Mouse (Mus musculus): Measurements from ENCODE around the gene G3bp1. TPM values are rescaled to one million over a fixed set of nuclear protein-coding genes. Genes with fewer than 3 reads are reported as not detected.

Gene G3bp1
- polyA plus RNA-seq, 2 experiments: 27.7 to 58.4 TPM

GRCm38 (mm10) chr11:55533378-55533777, 63.9 kb downstream of the G3bp1 start:
- Histone ChIP-seq H3K36me3 (replicated peaks; ENCODE audit: control insufficient read depth, insufficient read depth, low read depth) (no peaks in the 10 kb centered on the region), H3K4me3 (ENCODE audit: insufficient read depth in 1 of 2, low read depth in 2 of 2, low read length in 2 of 2) (no peak overlapping the region), H3K27me3 (ENCODE audit: control insufficient read depth, insufficient read depth, low read length) (no peaks in the 10 kb centered on the region), H3K4me2 (ENCODE audit: low read depth) (no peak overlapping the region), H3K27ac (no peak overlapping the region), H3K9ac (replicated peaks) (no peak overlapping the region), H3K4me1 (replicated peaks; ENCODE audit: control insufficient read depth in 2 of 2, insufficient read depth in 2 of 2, low read length in 1 of 2) (no peaks in the 10 kb centered on the region), H3K9me3 (ENCODE audit: control insufficient read depth, low read length) (no peaks in the 10 kb centered on the region)
- ATAC-seq (ENCODE audit: insufficient read depth): no peak
- DNase-seq (ENCODE audit: low read depth in 3 of 3, low spot score in 3 of 3): no peak
- TF ChIP-seq EP300 (IDR thresholded peaks at IDR 0.05; ENCODE audit: low read depth): no peak
- WGBS (ENCODE audit: insufficient replicate concordance): 49% methylated on average over 5 of the region's 5 CpGs

- H3K4me3 ChIP-seq (ENCODE audit: insufficient read depth in 1 of 2, low read depth in 2 of 2, low read length in 2 of 2): no peak overlapping the region
- H3K4me1 ChIP-seq (replicated peaks; ENCODE audit: control insufficient read depth in 2 of 2, insufficient read depth in 2 of 2, low read length in 1 of 2): no peaks in the 10 kb centered on the region
- H3K9me3 ChIP-seq (ENCODE audit: control insufficient read depth, low read length): no peaks in the 10 kb centered on the region
- ATAC-seq (ENCODE audit: insufficient read depth): no peak
- no peak for DNase-seq (ENCODE audit: low read depth in 3 of 3, low spot score in 3 of 3)
- 39% methylated on average over 2 of the region's 2 CpGs for WGBS (ENCODE audit: insufficient replicate concordance)
- TF ChIP-seq EP300 (IDR thresholded peaks at IDR 0.05; ENCODE audit: low read depth) (no peak), CTCF (IDR thresholded peaks at IDR 0.05; ENCODE audit: low read depth) (no peak)
- no peak overlapping the region for H3K27ac ChIP-seq
- H3K4me2 ChIP-seq (ENCODE audit: low read depth): no peak overlapping the region
- no peaks in the 10 kb centered on the region for H3K36me3 ChIP-seq (replicated peaks; ENCODE audit: control insufficient read depth, insufficient read depth, low read depth)
- H3K27me3 ChIP-seq (ENCODE audit: control insufficient read depth, insufficient read depth, low read length): no peaks in the 10 kb centered on the region
- no peak overlapping the region for H3K9ac ChIP-seq (replicated peaks)
Measured at GRCm38 (mm10) chr11:55534766-55535165, 65.3 kb downstream of the G3bp1 start.

GRCm38 (mm10) chr11:55542128-55542527, 72.6 kb downstream of the G3bp1 start:
- H3K27ac ChIP-seq: no peak overlapping the region
- no peaks in the 10 kb centered on the region for H3K36me3 ChIP-seq (replicated peaks; ENCODE audit: control insufficient read depth, insufficient read depth, low read depth)
- no peaks in the 10 kb centered on the region for H3K9me3 ChIP-seq (ENCODE audit: control insufficient read depth, low read length)
- H3K4me1 ChIP-seq (replicated peaks; ENCODE audit: control insufficient read depth in 2 of 2, insufficient read depth in 2 of 2, low read length in 1 of 2): no peaks in the 10 kb centered on the region
- ATAC-seq (ENCODE audit: insufficient read depth): no peak
- no peak for DNase-seq (ENCODE audit: low read depth in 3 of 3, low spot score in 3 of 3)
- H3K9ac ChIP-seq (replicated peaks): no peak overlapping the region
- H3K4me3 ChIP-seq (ENCODE audit: insufficient read depth in 1 of 2, low read depth in 2 of 2, low read length in 2 of 2): no peak overlapping the region
- no peaks in the 10 kb centered on the region for H3K27me3 ChIP-seq (ENCODE audit: control insufficient read depth, insufficient read depth, low read length)
- no peak overlapping the region for H3K4me2 ChIP-seq (ENCODE audit: low read depth)
- TF ChIP-seq CTCF (IDR thresholded peaks at IDR 0.05; ENCODE audit: low read depth) (no peak), EP300 (IDR thresholded peaks at IDR 0.05; ENCODE audit: low read depth) (no peak)
- 34% methylated on average over 7 of the region's 7 CpGs for WGBS (ENCODE audit: insufficient replicate concordance)

GRCm38 (mm10) chr11:55542671-55543070, 73.2 kb downstream of the G3bp1 start:
- Histone ChIP-seq H3K4me1 (replicated peaks; ENCODE audit: control insufficient read depth in 2 of 2, insufficient read depth in 2 of 2, low read length in 1 of 2) (no peaks in the 10 kb centered on the region), H3K27me3 (ENCODE audit: control insufficient read depth, insufficient read depth, low read length) (no peaks in the 10 kb centered on the region), H3K9me3 (ENCODE audit: control insufficient read depth, low read length) (no peaks in the 10 kb centered on the region), H3K36me3 (replicated peaks; ENCODE audit: control insufficient read depth, insufficient read depth, low read depth) (no peaks in the 10 kb centered on the region), H3K27ac (no peak overlapping the region), H3K9ac (replicated peaks) (no peak overlapping the region), H3K4me2 (ENCODE audit: low read depth) (no peak overlapping the region), H3K4me3 (ENCODE audit: insufficient read depth in 1 of 2, low read depth in 2 of 2, low read length in 2 of 2) (no peak overlapping the region)
- ATAC-seq (ENCODE audit: insufficient read depth) (no peak), DNase-seq (ENCODE audit: low read depth in 3 of 3, low spot score in 3 of 3) (no peak)
- TF ChIP-seq CTCF (IDR thresholded peaks at IDR 0.05; ENCODE audit: low read depth): no peak
- no peak for TF ChIP-seq EP300 (IDR thresholded peaks at IDR 0.05; ENCODE audit: low read depth)
- 27% methylated on average over 4 of the region's 4 CpGs for WGBS (ENCODE audit: insufficient replicate concordance)

GRCm38 (mm10) chr11:55545690-55546089, 76.2 kb downstream of the G3bp1 start:
- Histone ChIP-seq H3K9ac (replicated peaks) (no peak overlapping the region), H3K4me1 (replicated peaks; ENCODE audit: control insufficient read depth in 2 of 2, insufficient read depth in 2 of 2, low read length in 1 of 2) (no peaks in the 10 kb centered on the region), H3K36me3 (replicated peaks; ENCODE audit: control insufficient read depth, insufficient read depth, low read depth) (no peaks in the 10 kb centered on the region), H3K27ac (no peak overlapping the region), H3K9me3 (ENCODE audit: control insufficient read depth, low read length) (no peaks in the 10 kb centered on the region), H3K4me2 (ENCODE audit: low read depth) (no peak overlapping the region), H3K27me3 (ENCODE audit: control insufficient read depth, insufficient read depth, low read length) (no peaks in the 10 kb centered on the region), H3K4me3 (ENCODE audit: insufficient read depth in 1 of 2, low read depth in 2 of 2, low read length in 2 of 2) (no peak overlapping the region)
- no peak for ATAC-seq (ENCODE audit: insufficient read depth)
- 59% methylated on average over 1 of the region's 1 CpGs for WGBS (ENCODE audit: insufficient replicate concordance)
- no peak for DNase-seq (ENCODE audit: low read depth in 3 of 3, low spot score in 3 of 3)
- TF ChIP-seq CTCF (IDR thresholded peaks at IDR 0.05; ENCODE audit: low read depth): peak; percentile 40
- no peak for TF ChIP-seq EP300 (IDR thresholded peaks at IDR 0.05; ENCODE audit: low read depth)

Small RNA genes within 50 kb of the gene (microRNA-seq; reads per million reads assigned to microRNA genes)
- gene Mir7652: not detected

Other genes starting within 250 kb of the G3bp1 start
- under 0.01 TPM in 1 of 2 replicates, not detected in the other for gene Fat2, start 133.1 kb upstream of the G3bp1 start, polyA plus RNA-seq (2012; rRNA removed)
- not detected in 2 replicates for gene Fat2, start 133.1 kb upstream of the G3bp1 start, polyA plus RNA-seq (2014; fragmentation: Nextera tagmentation; extraction: Ambion mirVana)
- gene Sparc, start 46.5 kb upstream of the G3bp1 start, polyA plus RNA-seq (2012; rRNA removed): 47.5 and 64.9 TPM in 2 replicates
- gene Sparc, start 46.5 kb upstream of the G3bp1 start, polyA plus RNA-seq (2014; fragmentation: Nextera tagmentation; extraction: Ambion mirVana): 88.2 and 91.2 TPM in 2 replicates
- gene Atox1, start 8.4 kb upstream of the G3bp1 start, polyA plus RNA-seq (2012; rRNA removed): 97.4 and 120 TPM in 2 replicates
- gene Atox1, start 8.4 kb upstream of the G3bp1 start, polyA plus RNA-seq (2014; fragmentation: Nextera tagmentation; extraction: Ambion mirVana): 198 and 209 TPM in 2 replicates
- gene Glra1, start 138.5 kb downstream of the G3bp1 start, polyA plus RNA-seq (2012; rRNA removed): not detected in 2 replicates
- not detected in 2 replicates for gene Glra1, start 138.5 kb downstream of the G3bp1 start, polyA plus RNA-seq (2014; fragmentation: Nextera tagmentation; extraction: Ambion mirVana)

All from liver, embryonic 14.5 days (tissue).